In genomic region chr11:96837298-96837697, GRCm38 (mm10) we compare ENCODE assay signal across 9 mouse cellular contexts. TPM values are rescaled to one million over a fixed set of nuclear protein-coding genes. Genes with fewer than 3 reads are reported as not detected.
DNase-seq lines count a peak whose midpoint lies in the region; ATAC-seq and TF ChIP-seq lines count a peak whose summit lies in the region.
"Had no signal": no experiment of that assay in that cellular context is flagged by ENCODE, and none has a peak within 500 bp of the region (broad histone marks: within the 10 kb centered on the region; RNA-seq: fewer than 3 reads in every experiment).

No protein-coding gene starts in this region.

- no peaks in the 10 kb centered on the region for H3K4me1 ChIP-seq in forebrain, postnatal 0 days (ENCODE audit: insufficient read depth)
- H3K4me1 ChIP-seq in forebrain, embryonic 11.5 days (replicated peaks; ENCODE audit: control insufficient read depth, insufficient read depth, low read length): no peaks in the 10 kb centered on the region
- H3K4me1 ChIP-seq in liver, adult 2 months (ENCODE audit: control insufficient read depth, insufficient read depth, low read length): no peaks in the 10 kb centered on the region
- no peaks in the 10 kb centered on the region for H3K4me1 ChIP-seq in liver, embryonic 11.5 days (replicated peaks; ENCODE audit: control insufficient read depth, insufficient read depth, low read length)
- no peaks in the 10 kb centered on the region for H3K4me1 ChIP-seq in forebrain, embryonic 16.5 days (replicated peaks; ENCODE audit: control insufficient read depth, insufficient read depth, low read length)

- no peak for TF ChIP-seq POLR2A in liver, adult 2 months (IDR thresholded peaks at IDR 0.05; ENCODE audit: extremely low read depth, insufficient read depth, low read length)
- no peak for TF ChIP-seq POLR2A in myocyte (IDR thresholded peaks at IDR 0.05; ENCODE audit: insufficient read length, low read depth)

- DNase-seq in forebrain, postnatal 0 days: no peak
- no peak for DNase-seq in forebrain, embryonic 11.5 days (ENCODE audit: low spot score)
- DNase-seq in liver, adult 2 months (ENCODE audit: extremely low read depth, low read depth, low spot score): no peak
- DNase-seq in liver, embryonic 11.5 days (ENCODE audit: low spot score): no peak
- DNase-seq in R1 (ENCODE audit: low read depth, low spot score): peak; percentile 40
- no peak for DNase-seq in ovary, postnatal 14 days (ENCODE audit: low spot score)

- TF ChIP-seq CTCF in forebrain, postnatal 0 days (IDR thresholded peaks at IDR 0.05; ENCODE audit: low read depth): peak; percentile 37
- peak; percentile 66 for TF ChIP-seq CTCF in liver, adult 2 months (IDR thresholded peaks at IDR 0.05; ENCODE audit: low read depth, low read length)

- no peaks in the 10 kb centered on the region for H3K9me3 ChIP-seq in forebrain, postnatal 0 days (ENCODE audit: low read length)
- no peaks in the 10 kb centered on the region for H3K9me3 ChIP-seq in forebrain, embryonic 11.5 days (ENCODE audit: control insufficient read depth, low read length)
- no peaks in the 10 kb centered on the region for H3K9me3 ChIP-seq in liver, embryonic 11.5 days (ENCODE audit: control insufficient read depth, low read length)
- no peaks in the 10 kb centered on the region for H3K9me3 ChIP-seq in forebrain, embryonic 16.5 days (ENCODE audit: control insufficient read depth, low read length)

- no peak overlapping the region for H3K9ac ChIP-seq in forebrain, postnatal 0 days
- H3K9ac ChIP-seq in forebrain, embryonic 11.5 days (ENCODE audit: low read length): no peak overlapping the region
- H3K9ac ChIP-seq in liver, adult 2 months (ENCODE audit: low read depth, low read length): no peak overlapping the region
- no peak overlapping the region for H3K9ac ChIP-seq in liver, embryonic 11.5 days (ENCODE audit: low read depth, low read length)
- H3K9ac ChIP-seq in forebrain, embryonic 16.5 days (replicated peaks; ENCODE audit: low read depth, low read length): no peak overlapping the region

- H3K4me3 ChIP-seq in forebrain, postnatal 0 days (ENCODE audit: low read depth, low read length): no peak overlapping the region
- no peak overlapping the region for H3K4me3 ChIP-seq in forebrain, embryonic 11.5 days (ENCODE audit: low read depth, low read length)
- no peak overlapping the region for H3K4me3 ChIP-seq in liver, adult 2 months (ENCODE audit: insufficient read depth, low read depth, low read length)
- H3K4me3 ChIP-seq in liver, embryonic 11.5 days (ENCODE audit: low read depth, low read length): no peak overlapping the region
- no peak overlapping the region for H3K4me3 ChIP-seq in myocyte
- no peak overlapping the region for H3K4me3 ChIP-seq in forebrain, embryonic 16.5 days (replicated peaks; ENCODE audit: low read length)

- 31% methylated on average over 9 of the region's 9 CpGs for WGBS in forebrain, postnatal 0 days
- 30% methylated on average over 9 of the region's 9 CpGs for WGBS in forebrain, embryonic 11.5 days
- 54% methylated on average over 9 of the region's 9 CpGs for WGBS in liver, adult 2 months
- 37% methylated on average over 9 of the region's 9 CpGs for WGBS in liver, embryonic 11.5 days
- 30% methylated on average over 9 of the region's 9 CpGs for WGBS in forebrain, embryonic 16.5 days

- H3K79me2 ChIP-seq in liver, adult 2 months (ENCODE audit: control insufficient read depth, insufficient read depth, low read length): no peaks in the 10 kb centered on the region
- H3K79me2 ChIP-seq in myocyte (ENCODE audit: control insufficient read depth, insufficient read depth): no peaks in the 10 kb centered on the region

- ATAC-seq in forebrain, postnatal 0 days: no peak
- no peak for ATAC-seq in forebrain, embryonic 11.5 days (replicated peaks; ENCODE audit: low FRiP score)
- no peak for ATAC-seq in liver, embryonic 11.5 days (replicated peaks; ENCODE audit: low FRiP score)
- no peak for ATAC-seq in forebrain, embryonic 16.5 days
- ATAC-seq: Patski had no signal

- H3K27me3 ChIP-seq in forebrain, postnatal 0 days (ENCODE audit: insufficient read depth, low read length): no peaks in the 10 kb centered on the region; the same call in 1 of the 2 replicates
- H3K27me3 ChIP-seq in forebrain, embryonic 11.5 days (ENCODE audit: control insufficient read depth, insufficient read depth, low read length): no peaks in the 10 kb centered on the region
- H3K27me3 ChIP-seq in liver, adult 2 months (ENCODE audit: control insufficient read depth, insufficient read depth, low read length): no peaks in the 10 kb centered on the region
- no peaks in the 10 kb centered on the region; the same call in 1 of the 2 replicates for H3K27me3 ChIP-seq in liver, embryonic 11.5 days (replicated peaks; ENCODE audit: control insufficient read depth, insufficient read depth, low read length)
- H3K27me3 ChIP-seq in myocyte (ENCODE audit: control insufficient read depth, insufficient read depth, insufficient read length): no peaks in the 10 kb centered on the region
- H3K27me3 ChIP-seq in forebrain, embryonic 16.5 days (replicated peaks; ENCODE audit: control insufficient read depth, insufficient read depth, low read length): no peaks in the 10 kb centered on the region
- H3K27me3 ChIP-seq: Patski had no signal

- no peaks in the 10 kb centered on the region for H3K36me3 ChIP-seq in forebrain, postnatal 0 days (ENCODE audit: insufficient read depth)
- H3K36me3 ChIP-seq in forebrain, embryonic 11.5 days (ENCODE audit: control insufficient read depth, insufficient read depth, low read length): no peaks in the 10 kb centered on the region
- no peaks in the 10 kb centered on the region for H3K36me3 ChIP-seq in liver, adult 2 months (ENCODE audit: control insufficient read depth, insufficient read depth, low read length)
- H3K36me3 ChIP-seq in liver, embryonic 11.5 days (ENCODE audit: control insufficient read depth, insufficient read depth, low read length): no peaks in the 10 kb centered on the region
- H3K36me3 ChIP-seq in myocyte (ENCODE audit: control insufficient read depth, insufficient read depth): no peaks in the 10 kb centered on the region
- H3K36me3 ChIP-seq in forebrain, embryonic 16.5 days (ENCODE audit: control insufficient read depth, insufficient read depth): no peaks in the 10 kb centered on the region

- H3K4me2 ChIP-seq in forebrain, postnatal 0 days (ENCODE audit: low read depth): no peak overlapping the region
- no peak overlapping the region for H3K4me2 ChIP-seq in forebrain, embryonic 11.5 days (ENCODE audit: low read depth, low read length, severe bottlenecking)
- H3K4me2 ChIP-seq in liver, embryonic 11.5 days: no peak overlapping the region
- peak overlapping the region; percentile 70 for H3K4me2 ChIP-seq in myocyte (ENCODE audit: low read depth)
- H3K4me2 ChIP-seq in forebrain, embryonic 16.5 days (ENCODE audit: low read length): no peak overlapping the region

- no peak overlapping the region for H3K27ac ChIP-seq in forebrain, postnatal 0 days (ENCODE audit: low read depth, low read length)
- no peak overlapping the region for H3K27ac ChIP-seq in forebrain, embryonic 11.5 days (ENCODE audit: low read depth, low read length)
- no peak overlapping the region for H3K27ac ChIP-seq in liver, adult 2 months (replicated peaks; ENCODE audit: insufficient read depth, low read depth, low read length)
- H3K27ac ChIP-seq in liver, embryonic 11.5 days (ENCODE audit: low read depth, low read length): no peak overlapping the region
- no peak overlapping the region for H3K27ac ChIP-seq in forebrain, embryonic 16.5 days (ENCODE audit: low read length)

- H3ac ChIP-seq in myocyte (ENCODE audit: control insufficient read depth, insufficient read length): no peak overlapping the region

RNA-seq across cellular contexts. Expression of gene Nfe2l1, which starts 7.5 kb away (rescaled TPM):
- total RNA-seq in forebrain, postnatal 0 days (2014; rRNA removed): 46.5 and 57.4 TPM in 2 replicates
- polyA plus RNA-seq in forebrain, postnatal 0 days (2015; fragmentation: Nextera tagmentation; extraction: Ambion mirVana): 47.3 and 62.4 TPM in 2 replicates
- polyA plus RNA-seq in forebrain, embryonic 11.5 days (2014; fragmentation: Nextera tagmentation; extraction: Ambion mirVana): 38.6 and 42.9 TPM in 2 replicates
- 41.3 and 45.0 TPM in 2 replicates for total RNA-seq in liver, adult 2 months (2014; rRNA removed)
- polyA plus RNA-seq in liver, adult 2 months (2012; rRNA removed): 106 and 107 TPM in 2 replicates
- polyA plus RNA-seq in liver, embryonic 11.5 days (2014; fragmentation: Nextera tagmentation; extraction: Ambion mirVana): 27.6 and 28.9 TPM in 2 replicates
- 518 TPM for polyA plus RNA-seq in myocyte (2012; fragmentation: generic; extraction: Trizol)
- polyA plus RNA-seq in forebrain, embryonic 16.5 days (2015; fragmentation: Nextera tagmentation; extraction: Ambion mirVana): 64.8 and 68.2 TPM in 2 replicates

RNA-seq across cellular contexts. Expression of gene Copz2, which starts 12.4 kb away (rescaled TPM):
- 5.8 and 7.1 TPM in 2 replicates for total RNA-seq in forebrain, postnatal 0 days (2014; rRNA removed)
- polyA plus RNA-seq in forebrain, postnatal 0 days (2015; fragmentation: Nextera tagmentation; extraction: Ambion mirVana): 14.8 and 14.9 TPM in 2 replicates
- polyA plus RNA-seq in forebrain, embryonic 11.5 days (2014; fragmentation: Nextera tagmentation; extraction: Ambion mirVana): 33.2 and 33.8 TPM in 2 replicates
- total RNA-seq in liver, adult 2 months (2014; rRNA removed): 17.2 and 20.7 TPM in 2 replicates
- polyA plus RNA-seq in liver, adult 2 months (2012; rRNA removed): 43.5 and 48.2 TPM in 2 replicates
- polyA plus RNA-seq in liver, embryonic 11.5 days (2014; fragmentation: Nextera tagmentation; extraction: Ambion mirVana): 33.6 and 41.2 TPM in 2 replicates
- polyA plus RNA-seq in myocyte (2012; fragmentation: generic; extraction: Trizol): 120 TPM
- 10.4 and 16.6 TPM in 2 replicates for polyA plus RNA-seq in forebrain, embryonic 16.5 days (2015; fragmentation: Nextera tagmentation; extraction: Ambion mirVana)

RNA-seq across cellular contexts. Expression of gene Cbx1, which starts 48.4 kb away (rescaled TPM):
- 57.0 and 62.4 TPM in 2 replicates for total RNA-seq in forebrain, postnatal 0 days (2014; rRNA removed)
- polyA plus RNA-seq in forebrain, postnatal 0 days (2015; fragmentation: Nextera tagmentation; extraction: Ambion mirVana): 53.7 and 55.6 TPM in 2 replicates
- 140 and 150 TPM in 2 replicates for polyA plus RNA-seq in forebrain, embryonic 11.5 days (2014; fragmentation: Nextera tagmentation; extraction: Ambion mirVana)
- 16.0 and 16.8 TPM in 2 replicates for total RNA-seq in liver, adult 2 months (2014; rRNA removed)
- polyA plus RNA-seq in liver, adult 2 months (2012; rRNA removed): 9.2 and 9.7 TPM in 2 replicates
- 76.7 and 82.0 TPM in 2 replicates for polyA plus RNA-seq in liver, embryonic 11.5 days (2014; fragmentation: Nextera tagmentation; extraction: Ambion mirVana)
- 34.6 TPM for polyA plus RNA-seq in myocyte (2012; fragmentation: generic; extraction: Trizol)
- polyA plus RNA-seq in forebrain, embryonic 16.5 days (2015; fragmentation: Nextera tagmentation; extraction: Ambion mirVana): 87.7 and 93.3 TPM in 2 replicates

RNA-seq across cellular contexts. Expression of gene Snx11, which starts 59.9 kb away (rescaled TPM):
- 59.2 and 68.8 TPM in 2 replicates for total RNA-seq in forebrain, postnatal 0 days (2014; rRNA removed)
- 32.7 and 37.1 TPM in 2 replicates for polyA plus RNA-seq in forebrain, postnatal 0 days (2015; fragmentation: Nextera tagmentation; extraction: Ambion mirVana)
- polyA plus RNA-seq in forebrain, embryonic 11.5 days (2014; fragmentation: Nextera tagmentation; extraction: Ambion mirVana): 17.5 and 26.9 TPM in 2 replicates
- total RNA-seq in liver, adult 2 months (2014; rRNA removed): 6.3 and 7.5 TPM in 2 replicates
- 7.8 and 8.1 TPM in 2 replicates for polyA plus RNA-seq in liver, adult 2 months (2012; rRNA removed)
- polyA plus RNA-seq in liver, embryonic 11.5 days (2014; fragmentation: Nextera tagmentation; extraction: Ambion mirVana): 10.5 and 12.0 TPM in 2 replicates
- polyA plus RNA-seq in myocyte (2012; fragmentation: generic; extraction: Trizol): 18.4 TPM
- polyA plus RNA-seq in forebrain, embryonic 16.5 days (2015; fragmentation: Nextera tagmentation; extraction: Ambion mirVana): 43.1 and 44.1 TPM in 2 replicates
